Mouse (Mus musculus): ENCODE data around the gene Cyp2g1.

- TF ChIP-seq HCFC1 (IDR thresholded peaks at IDR 0.05; ENCODE audit: borderline replicate concordance, insufficient read depth, low read length) (no peak), ZNF384 (IDR thresholded peaks at IDR 0.05; ENCODE audit: low read depth, low read length) (no peak), MAFK (IDR thresholded peaks at IDR 0.05; ENCODE audit: insufficient read depth, low read depth, low read length) (no peak)
Observed at GRCm38 (mm10) chr7:26777806-26778205, 30.9 kb upstream of the Cyp2g1 start.

Measured in ES-E14 (cell line).